Mouse (Mus musculus) midbrain, embryonic 14.5 days (tissue): ENCODE results near the gene 1700092M07Rik. TPM values are rescaled to one million over a fixed set of nuclear protein-coding genes. Genes with fewer than 3 reads are reported as not detected.
"Not testable (repeated sequence)": the region's sequence is repeated elsewhere in the genome, so short reads cannot be mapped to it uniquely, and the experiment has no call there.

ENCODE experiments used
- ATAC-seq: fragments of 200-750 bp; cut with Nextera tagmentation; 2 replicates; pipeline ENCODE4 v1.8.0; 2017; ENCODE audit warnings: moderate number of reproducible peaks, moderate library complexity; ENCODE audit not compliant: low FRiP score, low TSS enrichment
- DNase-seq: peaks from one replicate; pipeline ENCODE4 v3.0.0-alpha.2; 2015
- H3K27ac ChIP-seq: fragments of 300-500 bp; sonication (generic); replicated peaks from 2 replicates; pipeline ENCODE4 v1.5.1; 2014; ENCODE audit warnings: mild to moderate bottlenecking, low read depth, low read length, moderate library complexity
- H3K27me3 ChIP-seq: fragments of 300-500 bp; sonication (generic); 2 replicates; pipeline ENCODE4 v1.6.1; 2014; ENCODE audit warnings: low read length, control low read depth, mixed read lengths; ENCODE audit not compliant: control insufficient read depth, insufficient read depth
- H3K36me3 ChIP-seq: fragments of 300-500 bp; sonication (generic); 2 replicates; pipeline ENCODE4 v1.6.1; 2014; ENCODE audit warnings: low read length, control low read depth; ENCODE audit not compliant: control insufficient read depth, insufficient read depth
- H3K4me1 ChIP-seq: fragments of 300-500 bp; sonication (generic); 2 replicates; pipeline ENCODE4 v1.6.1; 2014; ENCODE audit warnings: mild to moderate bottlenecking, antibody characterized with exemption, low read length, control low read depth; ENCODE audit not compliant: control insufficient read depth, insufficient read depth
- H3K4me2 ChIP-seq: fragments of 300-500 bp; sonication (generic); 2 replicates; pipeline ENCODE4 v1.6.1; 2014; ENCODE audit warnings: mild to moderate bottlenecking, low read length, moderate library complexity
- H3K4me3 ChIP-seq: fragments of 300-500 bp; sonication (generic); replicated peaks from 2 replicates; pipeline ENCODE4 v1.5.1; 2014; ENCODE audit warnings: low read depth, low read length
- H3K9ac ChIP-seq: fragments of 300-500 bp; sonication (generic); replicated peaks from 2 replicates; pipeline ENCODE4 v1.6.1; 2014; ENCODE audit warnings: mild to moderate bottlenecking, low read length, moderate library complexity
- H3K9me3 ChIP-seq: fragments of 300-500 bp; sonication (generic); 2 replicates; pipeline ENCODE4 v1.6.1; 2016; ENCODE audit warnings: low read length, control low read depth, mixed read lengths; ENCODE audit not compliant: control insufficient read depth
- WGBS: fragments of 180-500 bp; shearing (Covaris S2); extraction: QIAGEN DNeasy Blood & Tissue Kit; methylation state at CpG from one replicate; pipeline ENCODE4 v1.1.7; 2014; 5-methylcytosine and 5-hydroxymethylcytosine counted together
- polyA plus RNA-seq: library from polyadenylated mRNA; unstranded; fragments of >200 nt; fragmentation: Nextera tagmentation; extraction: Ambion mirVana; gene quantifications from 2 replicates; pipeline ENCODE4 v1.2.1, GENCODE M21; 2014

The 1700092M07Rik gene
- polyA plus RNA-seq, 1 experiment from 2014 or later, result 1.1 TPM

DNA sequence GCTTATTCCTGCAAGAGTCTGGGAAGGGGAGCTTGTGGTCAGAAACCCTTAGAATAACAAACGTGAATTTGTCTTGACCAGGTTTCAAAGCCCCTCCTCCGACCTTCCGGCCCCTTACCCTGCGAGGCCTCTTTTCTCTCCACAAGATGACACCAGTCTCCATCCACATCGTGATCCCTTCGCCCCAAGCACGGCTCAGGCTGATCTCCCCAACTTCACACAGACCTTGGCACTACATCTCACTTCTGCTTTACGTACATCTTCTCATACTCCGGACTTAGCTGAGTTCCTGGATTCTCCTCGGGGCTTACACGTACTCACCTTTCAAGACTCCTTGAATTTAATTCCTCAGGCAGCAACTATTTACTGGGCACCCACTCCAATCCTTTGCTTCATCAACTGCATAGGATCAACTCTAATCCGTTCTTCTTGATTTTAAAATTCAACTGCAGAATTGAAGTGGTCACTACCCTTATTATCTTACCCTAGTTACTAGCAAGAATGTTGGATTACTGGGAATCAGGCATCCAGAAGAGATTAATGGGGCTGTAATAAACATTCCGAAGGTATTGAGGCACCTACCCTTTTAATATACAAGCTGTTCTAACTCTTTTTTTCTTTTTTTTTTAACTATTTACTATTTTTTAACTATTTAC lies 26.4 kb upstream of the 1700092M07Rik start:
- no peak for ATAC-seq
- 7% methylated on average over 13 of the region's 13 CpGs for WGBS
- Histone ChIP-seq H3K4me1 (peaks cover 23% of the 10 kb centered on the region), H3K27ac (peak overlapping the region; percentile 91), H3K9ac (peak overlapping the region; percentile 90), H3K4me2 (peak overlapping the region; percentile 72), H3K9me3 (no peaks in the 10 kb centered on the region), H3K36me3 (peaks cover 19% of the 10 kb centered on the region), H3K4me3 (peak overlapping the region; percentile 78), H3K27me3 (no peaks in the 10 kb centered on the region)
- DNase-seq, result no peak

- ATAC-seq, result no peak
Observed at GRCm38 (mm10) chr19:8714653-8715481, 25.7 kb upstream of the 1700092M07Rik start.

DNA sequence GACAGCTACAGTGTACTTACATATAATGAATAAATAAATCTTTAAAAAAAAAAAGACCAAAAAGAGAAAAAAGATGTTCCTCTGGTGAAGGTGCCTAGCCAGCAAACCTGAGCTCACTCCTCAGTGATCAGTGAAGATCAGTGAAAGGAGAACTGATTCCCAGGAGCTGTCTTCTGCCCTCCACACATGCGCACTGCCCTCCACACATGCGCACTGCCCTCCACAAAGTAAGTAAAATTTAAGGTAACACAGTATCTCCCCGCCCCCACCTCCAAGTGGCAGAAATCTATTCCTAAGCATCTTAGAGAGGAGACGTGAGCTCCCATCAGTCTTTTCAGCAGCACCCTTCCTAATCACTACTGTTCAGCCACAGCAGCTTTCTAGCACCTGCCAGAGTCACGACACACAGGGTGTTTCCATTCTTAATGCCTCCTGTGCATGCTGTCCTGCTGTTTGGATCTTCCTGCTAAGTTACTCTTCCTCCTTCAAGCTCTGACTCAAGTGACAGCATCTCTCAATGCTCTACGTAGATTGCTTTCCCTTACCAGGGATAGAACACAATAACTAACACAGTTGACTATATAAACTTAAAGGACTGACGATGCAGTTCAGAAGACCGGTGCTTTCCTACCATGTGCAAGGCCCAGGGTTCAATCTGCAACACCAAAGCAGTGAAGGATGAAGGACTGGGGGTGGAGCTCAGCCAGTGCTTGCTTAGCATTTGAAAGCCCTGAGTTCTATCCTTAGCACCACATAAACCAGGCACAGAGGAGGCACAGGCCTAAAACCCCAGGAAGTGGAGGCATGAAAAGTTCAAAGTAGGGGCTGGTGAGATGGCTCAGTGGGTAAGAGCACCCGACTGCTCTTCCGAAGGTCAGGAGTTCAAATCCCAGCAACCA lies 24.4 kb upstream of the 1700092M07Rik start:
- no peaks in the 10 kb centered on the region for H3K9me3 ChIP-seq
- H3K4me1 ChIP-seq, result peaks cover 22% of the 10 kb centered on the region
- H3K4me2 ChIP-seq, result no peak overlapping the region
- no peak overlapping the region for H3K4me3 ChIP-seq
- DNase-seq (no peak), ATAC-seq (no peak)
- no peak overlapping the region for H3K9ac ChIP-seq
- peaks cover under 1% of the 10 kb centered on the region; the same call in 1 of the 2 replicates for H3K36me3 ChIP-seq
- no peak overlapping the region for H3K27ac ChIP-seq
- H3K27me3 ChIP-seq, result no peaks in the 10 kb centered on the region
- WGBS, result 64% methylated on average over 10 of the region's 10 CpGs

More at GRCm38 (mm10) chr19:8714653-8715481, 25.7 kb upstream of the 1700092M07Rik start:
- Histone ChIP-seq H3K9ac (no peak overlapping the region), H3K9me3 (no peaks in the 10 kb centered on the region), H3K4me2 (no peak overlapping the region), H3K36me3 (peaks cover 12% of the 10 kb centered on the region), H3K4me3 (no peak overlapping the region), H3K4me1 (peaks cover 23% of the 10 kb centered on the region), H3K27ac (no peak overlapping the region), H3K27me3 (no peaks in the 10 kb centered on the region)
- no peak for DNase-seq
- 75% methylated on average over 10 of the region's 10 CpGs for WGBS

- H3K4me3 ChIP-seq, result no peak overlapping the region
- WGBS, result 71% methylated on average over 8 of the region's 10 CpGs
- H3K9me3 ChIP-seq, result no peaks in the 10 kb centered on the region
- DNase-seq, result no peak
- no peaks in the 10 kb centered on the region for H3K36me3 ChIP-seq
- no peak overlapping the region for H3K4me2 ChIP-seq
- H3K27ac ChIP-seq, result no peak overlapping the region
- no peak overlapping the region for H3K9ac ChIP-seq
- H3K27me3 ChIP-seq, result no peaks in the 10 kb centered on the region
- peaks cover 22% of the 10 kb centered on the region for H3K4me1 ChIP-seq
- ATAC-seq, result no peak
Observed at GRCm38 (mm10) chr19:8716767-8717475, 23.6 kb upstream of the 1700092M07Rik start.

DNA sequence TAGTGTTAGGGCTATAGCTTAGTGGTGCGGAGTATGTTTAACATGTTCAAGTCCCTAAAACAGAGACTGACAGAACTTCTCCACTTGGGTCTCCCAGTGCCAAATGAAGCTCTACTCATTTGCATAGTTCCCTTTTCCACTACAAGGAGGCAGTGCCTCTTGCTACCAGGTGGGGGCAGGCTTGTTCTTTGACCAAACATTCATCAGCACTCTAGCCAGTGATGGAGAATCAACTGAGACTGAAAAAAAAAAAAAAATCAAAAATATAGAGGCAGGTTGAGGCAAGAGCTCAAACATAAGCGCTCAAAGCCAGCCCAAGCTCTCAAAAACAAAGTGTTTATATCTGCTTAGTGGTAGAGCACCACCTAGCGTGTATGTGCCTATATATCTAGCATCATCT lies 22.2 kb upstream of the 1700092M07Rik start:
- H3K4me1 ChIP-seq, result peaks cover 19% of the 10 kb centered on the region
- no peak overlapping the region for H3K27ac ChIP-seq
- no peaks in the 10 kb centered on the region for H3K36me3 ChIP-seq
- H3K27me3 ChIP-seq, result no peaks in the 10 kb centered on the region
- no peaks in the 10 kb centered on the region for H3K9me3 ChIP-seq
- H3K9ac ChIP-seq, result no peak overlapping the region
- 70% methylated on average over 3 of the region's 3 CpGs for WGBS
- H3K4me2 ChIP-seq, result no peak overlapping the region
- peak; percentile 75 for DNase-seq
- no peak overlapping the region for H3K4me3 ChIP-seq
- no peak for ATAC-seq

- not testable (repeated sequence) for H3K9ac ChIP-seq, DNase-seq, H3K36me3 ChIP-seq, H3K27ac ChIP-seq, H3K4me3 ChIP-seq, H3K4me2 ChIP-seq, H3K9me3 ChIP-seq, H3K27me3 ChIP-seq, ATAC-seq
- H3K4me1 ChIP-seq, result peaks cover 18% of the 10 kb centered on the region
Observed at GRCm38 (mm10) chr19:8719037-8719436, 21.5 kb upstream of the 1700092M07Rik start.

DNA sequence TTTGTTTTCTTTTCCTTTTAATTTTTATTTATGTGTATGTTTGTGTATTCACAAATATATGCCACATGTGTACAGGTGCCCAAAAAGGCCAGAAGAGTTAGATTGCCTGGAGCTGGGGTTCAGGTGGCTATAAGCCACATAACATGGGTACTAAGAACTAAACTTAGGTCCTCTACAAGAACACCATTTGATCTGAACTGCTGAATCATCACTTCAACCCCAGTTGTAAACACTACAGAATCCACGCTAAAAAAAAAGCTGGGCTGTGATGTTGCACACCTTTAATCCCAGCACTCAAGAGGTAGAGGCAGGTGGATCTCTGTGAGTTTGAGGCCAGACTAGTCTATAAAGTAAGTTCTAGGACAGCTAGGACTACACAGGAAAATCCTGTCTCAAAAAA lies 19.1 kb upstream of the 1700092M07Rik start:
- no peaks in the 10 kb centered on the region for H3K9me3 ChIP-seq
- H3K36me3 ChIP-seq, result peaks cover 21% of the 10 kb centered on the region
- H3K4me3 ChIP-seq, result no peak overlapping the region
- H3K27ac ChIP-seq, result no peak overlapping the region
- no peak overlapping the region for H3K9ac ChIP-seq
- ATAC-seq, result no peak
- H3K4me2 ChIP-seq, result peak overlapping the region; percentile 84; the same call in 1 of the 2 replicates
- 89% methylated on average over 1 of the region's 1 CpGs for WGBS
- no peaks in the 10 kb centered on the region for H3K27me3 ChIP-seq
- peaks cover 33% of the 10 kb centered on the region for H3K4me1 ChIP-seq
- DNase-seq, result no peak

DNA sequence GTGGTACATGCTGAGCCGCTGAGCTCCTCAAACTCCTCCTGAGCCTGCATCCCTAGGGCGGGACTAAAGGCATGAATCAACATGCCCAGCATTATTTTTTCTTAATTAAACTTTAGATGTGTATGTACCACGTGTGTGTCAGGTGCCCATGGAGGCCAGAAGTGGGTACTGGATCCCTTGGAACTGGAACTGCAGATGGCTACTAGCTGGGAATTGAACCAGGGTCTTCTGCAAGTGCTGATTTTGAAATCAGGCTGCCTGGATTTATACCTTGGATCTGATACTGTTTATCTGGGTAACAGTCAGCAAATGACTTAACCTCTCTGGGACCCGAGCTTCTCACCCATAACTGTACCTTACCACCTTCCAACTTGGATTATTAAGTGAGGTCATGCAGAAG lies 18.5 kb upstream of the 1700092M07Rik start:
- H3K27ac ChIP-seq, result peak overlapping the region; percentile 95; the same call in 1 of the 2 replicates
- DNase-seq (no peak), ATAC-seq (no peak)
- peak overlapping the region; percentile 92 for H3K9ac ChIP-seq
- WGBS, result 62% methylated on average over 4 of the region's 4 CpGs
- peak overlapping the region; percentile 84 for H3K4me2 ChIP-seq
- no peaks in the 10 kb centered on the region for H3K9me3 ChIP-seq
- H3K27me3 ChIP-seq, result no peaks in the 10 kb centered on the region
- H3K36me3 ChIP-seq, result peaks cover 27% of the 10 kb centered on the region
- H3K4me1 ChIP-seq, result peaks cover 33% of the 10 kb centered on the region
- peak overlapping the region; percentile 56 for H3K4me3 ChIP-seq
